Mouse (Mus musculus) limb, embryonic 15.5 days (tissue): Measurements from ENCODE around the gene Clptm1. TPM values are rescaled to one million over a fixed set of nuclear protein-coding genes. Genes with fewer than 3 reads are reported as not detected.
"Not testable (repeated sequence)": the region's sequence is repeated elsewhere in the genome, so short reads cannot be mapped to it uniquely, and the experiment has no call there.

Source experiments
- ATAC-seq: fragments of 200-750 bp; cut with Nextera tagmentation; 2 replicates; pipeline ENCODE4 v1.8.0; 2017; ENCODE audit warnings: low read depth, moderate TSS enrichment; ENCODE audit not compliant: insufficient number of reproducible peaks, low FRiP score, low TSS enrichment
- H3K27ac ChIP-seq: fragments of 300-500 bp; sonication (generic); 2 replicates; pipeline ENCODE4 v1.5.1; 2015; ENCODE audit warnings: moderate library complexity, mild to moderate bottlenecking, inconsistent platforms
- H3K27me3 ChIP-seq: fragments of 300-500 bp; sonication (generic); 2 replicates; pipeline ENCODE4 v1.6.1; 2015; ENCODE audit warnings: inconsistent platforms
- H3K36me3 ChIP-seq: fragments of 300-500 bp; sonication (generic); 2 replicates; pipeline ENCODE4 v1.6.1; 2015; ENCODE audit warnings: inconsistent platforms
- H3K4me1 ChIP-seq: fragments of 300-500 bp; sonication (generic); 2 replicates; pipeline ENCODE4 v1.6.1; 2015; ENCODE audit warnings: inconsistent platforms
- H3K4me2 ChIP-seq: fragments of 300-500 bp; sonication (generic); 2 replicates; pipeline ENCODE4 v1.6.1; 2015; ENCODE audit warnings: mild to moderate bottlenecking, inconsistent platforms
- H3K4me3 ChIP-seq: fragments of 300-500 bp; sonication (generic); 2 replicates; pipeline ENCODE4 v1.5.1; 2015; ENCODE audit warnings: mild to moderate bottlenecking, inconsistent platforms
- H3K9ac ChIP-seq: fragments of 300-500 bp; sonication (generic); 2 replicates; pipeline ENCODE4 v1.6.1; 2015; ENCODE audit warnings: inconsistent platforms
- H3K9me3 ChIP-seq: fragments of 300-500 bp; sonication (generic); 2 replicates; pipeline ENCODE4 v1.6.1; 2016; ENCODE audit warnings: inconsistent platforms
- WGBS: fragments of 180-500 bp; shearing (Covaris S2); methylation state at CpG from one replicate; pipeline ENCODE4 v1.1.7; 2015; 5-methylcytosine and 5-hydroxymethylcytosine counted together
- polyA plus RNA-seq: library from polyadenylated mRNA; unstranded; fragments of >200 nt; fragmentation: Nextera tagmentation; extraction: Ambion mirVana; gene quantifications from 2 replicates; pipeline ENCODE4 v1.2.1, GENCODE M21; 2015

The Clptm1 gene
- polyA plus RNA-seq, 1 experiment from 2014 or later = 73.4 TPM

GRCm38 (mm10) chr7:19688611-19689010 lies 23.8 kb upstream of the Clptm1 start:
- Histone ChIP-seq H3K9ac (no peak overlapping the region), H3K4me2 (no peak overlapping the region), H3K27me3 (no peaks in the 10 kb centered on the region), H3K27ac (no peak overlapping the region), H3K4me1 (peaks cover 14% of the 10 kb centered on the region), H3K9me3 (no peaks in the 10 kb centered on the region), H3K36me3 (no peaks in the 10 kb centered on the region), H3K4me3 (no peak overlapping the region)
- no peak for ATAC-seq
- WGBS = 92% methylated on average over 2 of the region's 2 CpGs

- Histone ChIP-seq H3K4me3 (no peak overlapping the region), H3K4me1 (peaks cover 9% of the 10 kb centered on the region), H3K27ac (no peak overlapping the region), H3K27me3 (no peaks in the 10 kb centered on the region), H3K36me3 (no peaks in the 10 kb centered on the region), H3K9me3 (no peaks in the 10 kb centered on the region), H3K9ac (no peak overlapping the region), H3K4me2 (no peak overlapping the region)
- WGBS = 92% methylated on average over 10 of the region's 10 CpGs
- no peak for ATAC-seq
Observed at GRCm38 (mm10) chr7:19688101-19688500, 23.3 kb upstream of the Clptm1 start.

- not testable (repeated sequence) for H3K9me3 ChIP-seq, H3K27ac ChIP-seq, H3K4me1 ChIP-seq, H3K9ac ChIP-seq, H3K36me3 ChIP-seq, H3K27me3 ChIP-seq, ATAC-seq, H3K4me3 ChIP-seq, H3K4me2 ChIP-seq
- 60% methylated on average over 8 of the region's 8 CpGs for WGBS
Observed at GRCm38 (mm10) chr7:19686927-19687583, 22.2 kb upstream of the Clptm1 start.

GRCm38 (mm10) chr7:19686521-19686920 lies 21.7 kb upstream of the Clptm1 start:
- Histone ChIP-seq H3K27me3 (no peaks in the 10 kb centered on the region), H3K9ac (no peak overlapping the region), H3K4me2 (no peak overlapping the region), H3K36me3 (no peaks in the 10 kb centered on the region), H3K27ac (no peak overlapping the region), H3K9me3 (no peaks in the 10 kb centered on the region), H3K4me3 (no peak overlapping the region), H3K4me1 (no peaks in the 10 kb centered on the region)
- ATAC-seq = no peak
- WGBS = 79% methylated on average over 6 of the region's 6 CpGs

GRCm38 (mm10) chr7:19685374-19685773 lies 20.5 kb upstream of the Clptm1 start:
- no peak overlapping the region for H3K4me2 ChIP-seq
- 61% methylated on average over 4 of the region's 4 CpGs for WGBS
- no peaks in the 10 kb centered on the region for H3K27me3 ChIP-seq
- no peak overlapping the region for H3K9ac ChIP-seq
- no peak for ATAC-seq
- no peak overlapping the region for H3K4me3 ChIP-seq
- H3K27ac ChIP-seq = no peak overlapping the region
- no peaks in the 10 kb centered on the region for H3K36me3 ChIP-seq
- H3K4me1 ChIP-seq = no peaks in the 10 kb centered on the region
- no peaks in the 10 kb centered on the region for H3K9me3 ChIP-seq

- 83% methylated on average over 6 of the region's 6 CpGs for WGBS
- Histone ChIP-seq H3K27me3 (no peaks in the 10 kb centered on the region), H3K4me1 (no peaks in the 10 kb centered on the region), H3K36me3 (no peaks in the 10 kb centered on the region), H3K4me2 (no peak overlapping the region), H3K27ac (no peak overlapping the region), H3K4me3 (no peak overlapping the region), H3K9me3 (no peaks in the 10 kb centered on the region), H3K9ac (no peak overlapping the region)
- ATAC-seq = no peak
Observed at GRCm38 (mm10) chr7:19683771-19684201, 19.0 kb upstream of the Clptm1 start.

GRCm38 (mm10) chr7:19682979-19683378 lies 18.1 kb upstream of the Clptm1 start:
- no peaks in the 10 kb centered on the region for H3K4me1 ChIP-seq
- H3K9me3 ChIP-seq = no peaks in the 10 kb centered on the region
- no peaks in the 10 kb centered on the region for H3K36me3 ChIP-seq
- H3K27me3 ChIP-seq = no peaks in the 10 kb centered on the region
- H3K4me2 ChIP-seq = no peak overlapping the region
- H3K9ac ChIP-seq = no peak overlapping the region
- WGBS = 33% methylated on average over 3 of the region's 3 CpGs
- ATAC-seq = no peak
- H3K27ac ChIP-seq = no peak overlapping the region
- H3K4me3 ChIP-seq = no peak overlapping the region

- Histone ChIP-seq H3K9me3 (no peaks in the 10 kb centered on the region), H3K4me1 (no peaks in the 10 kb centered on the region), H3K4me2 (no peak within 1 kb of the TSS), H3K9ac (no peak within 1 kb of the TSS), H3K36me3 (no peaks in the 10 kb centered on the region), H3K27me3 (no peaks in the 10 kb centered on the region), H3K4me3 (no peak within 1 kb of the TSS), H3K27ac (no peak within 1 kb of the TSS)
- no peak for ATAC-seq
- 59% methylated on average over 8 of the region's 8 CpGs for WGBS
Observed at GRCm38 (mm10) chr7:19681202-19681694, 16.4 kb upstream of the Clptm1 start, which contains the start of the genes Gm44805 and Apoc4. Gm44805 (minus strand) TSS chr7:19681423. Apoc4 (minus strand) TSS chr7:19681479.

- H3K4me3 ChIP-seq = no peak overlapping the region
- H3K4me2 ChIP-seq = no peak overlapping the region
- no peaks in the 10 kb centered on the region for H3K4me1 ChIP-seq
- no peak overlapping the region for H3K27ac ChIP-seq
- ATAC-seq = no peak
- H3K36me3 ChIP-seq = no peaks in the 10 kb centered on the region
- H3K9me3 ChIP-seq = no peaks in the 10 kb centered on the region
- no peak overlapping the region for H3K9ac ChIP-seq
- H3K27me3 ChIP-seq = no peaks in the 10 kb centered on the region
- 86% methylated on average over 2 of the region's 2 CpGs for WGBS
Observed at GRCm38 (mm10) chr7:19680702-19681101, 15.9 kb upstream of the Clptm1 start.

- no peak overlapping the region for H3K27ac ChIP-seq
- H3K4me1 ChIP-seq = no peaks in the 10 kb centered on the region
- no peak for ATAC-seq
- 84% methylated on average over 3 of the region's 3 CpGs for WGBS
- H3K4me2 ChIP-seq = no peak overlapping the region
- H3K36me3 ChIP-seq = no peaks in the 10 kb centered on the region
- H3K9ac ChIP-seq = no peak overlapping the region
- no peaks in the 10 kb centered on the region for H3K27me3 ChIP-seq
- no peak overlapping the region for H3K4me3 ChIP-seq
- H3K9me3 ChIP-seq = no peaks in the 10 kb centered on the region
Observed at GRCm38 (mm10) chr7:19678901-19679300, 14.1 kb upstream of the Clptm1 start.

- no peaks in the 10 kb centered on the region for H3K4me1 ChIP-seq
- no peak within 1 kb of the TSS for H3K4me3 ChIP-seq
- no peaks in the 10 kb centered on the region for H3K27me3 ChIP-seq
- 75% methylated on average over 8 of the region's 8 CpGs for WGBS
- ATAC-seq = no peak
- no peak within 1 kb of the TSS for H3K4me2 ChIP-seq
- H3K36me3 ChIP-seq = no peaks in the 10 kb centered on the region
- H3K27ac ChIP-seq = no peak within 1 kb of the TSS
- H3K9ac ChIP-seq = no peak within 1 kb of the TSS
- H3K9me3 ChIP-seq = no peaks in the 10 kb centered on the region
Observed at GRCm38 (mm10) chr7:19677872-19678271, 13.0 kb upstream of the Clptm1 start, which contains the start of gene Apoc2. Apoc2 (minus strand) TSS chr7:19677941.

GRCm38 (mm10) chr7:19676662-19677061 lies 11.8 kb upstream of the Clptm1 start:
- H3K36me3 ChIP-seq = no peaks in the 10 kb centered on the region
- no peak overlapping the region for H3K4me2 ChIP-seq
- no peak for ATAC-seq
- no peak overlapping the region for H3K4me3 ChIP-seq
- H3K27ac ChIP-seq = no peak overlapping the region
- no peak overlapping the region for H3K9ac ChIP-seq
- H3K9me3 ChIP-seq = no peaks in the 10 kb centered on the region
- no peaks in the 10 kb centered on the region for H3K4me1 ChIP-seq
- WGBS = 50% methylated on average over 1 of the region's 1 CpGs
- no peaks in the 10 kb centered on the region for H3K27me3 ChIP-seq
